Mouse (Mus musculus) c-Kit-positive CD71-positive TER-119-positive erythroid progenitor cells, embryonic 14.5 days (primary cell): ENCODE results near the gene Cyp2c54.
"Not testable (repeated sequence)": the region's sequence is repeated elsewhere in the genome, so short reads cannot be mapped to it uniquely, and the experiment has no call there.

Source experiments
- DNase-seq: peaks from one replicate; pipeline ENCODE4 v3.0.0-alpha.2; 2013; ENCODE audit warnings: low spot score

Cyp2c54 gene

DNA sequence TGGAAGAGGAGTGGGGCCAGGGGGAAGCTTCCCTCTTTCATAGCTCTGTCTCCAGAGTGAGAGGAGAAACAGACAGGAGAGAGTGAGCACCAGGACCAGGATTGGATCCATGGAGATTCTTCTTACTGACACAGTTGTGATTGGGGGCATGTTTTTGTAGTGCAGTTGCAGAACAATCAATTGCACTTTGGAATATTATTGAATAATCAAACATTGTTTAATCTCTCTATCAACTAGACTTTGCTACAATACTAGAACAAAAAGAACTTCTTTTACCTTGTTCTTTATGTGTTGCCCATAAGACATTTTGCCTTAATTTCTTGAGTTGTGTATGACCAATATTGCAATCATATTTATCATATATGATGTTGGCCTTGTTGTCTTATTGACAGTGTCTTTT, at the start of gene Cyp2c54:
Gene Cyp2c54 (minus strand): TSS at position 127 of the 400 bp plus-strand sequence.
- no peak for DNase-seq

DNA sequence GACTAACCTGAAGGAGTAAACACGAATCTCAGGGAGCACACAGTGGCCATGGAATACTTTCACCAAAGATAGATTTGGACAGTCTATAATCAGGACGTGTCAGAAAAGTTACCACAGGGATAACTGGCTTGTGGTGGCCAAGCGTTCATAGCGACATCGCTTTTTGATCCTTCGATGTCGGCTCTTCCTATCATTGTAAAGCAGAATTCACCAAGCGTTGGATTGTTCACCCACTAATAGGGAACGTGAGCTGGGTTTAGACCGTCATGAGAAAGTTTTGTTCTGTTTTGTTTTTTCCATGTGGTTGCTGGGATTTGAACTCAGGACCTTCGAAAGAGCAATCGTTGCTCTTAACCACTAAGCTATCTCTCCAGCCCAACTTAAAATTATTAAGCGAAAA, 46.0 kb upstream of the Cyp2c54 start:
- not testable (repeated sequence) for DNase-seq

DNA sequence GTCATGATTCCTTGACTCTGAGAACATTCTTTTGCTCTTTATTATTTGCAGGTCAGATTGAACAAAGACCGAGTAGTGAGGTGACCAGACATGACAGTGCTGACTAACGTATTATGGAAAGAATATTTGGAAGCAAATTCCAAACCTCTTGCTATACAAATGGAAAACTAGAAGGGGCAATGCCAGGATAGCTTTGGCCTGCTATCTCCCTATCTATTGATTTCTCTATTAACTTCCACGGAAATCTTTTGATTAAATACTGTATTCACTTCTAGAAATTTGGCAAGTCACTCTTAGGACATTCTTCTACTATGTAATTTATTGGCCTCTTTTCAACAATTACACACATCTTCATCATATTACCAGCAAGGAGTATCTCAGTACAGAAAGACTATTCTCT, 17.5 kb upstream of the Cyp2c54 start:
- DNase-seq: no peak

DNA sequence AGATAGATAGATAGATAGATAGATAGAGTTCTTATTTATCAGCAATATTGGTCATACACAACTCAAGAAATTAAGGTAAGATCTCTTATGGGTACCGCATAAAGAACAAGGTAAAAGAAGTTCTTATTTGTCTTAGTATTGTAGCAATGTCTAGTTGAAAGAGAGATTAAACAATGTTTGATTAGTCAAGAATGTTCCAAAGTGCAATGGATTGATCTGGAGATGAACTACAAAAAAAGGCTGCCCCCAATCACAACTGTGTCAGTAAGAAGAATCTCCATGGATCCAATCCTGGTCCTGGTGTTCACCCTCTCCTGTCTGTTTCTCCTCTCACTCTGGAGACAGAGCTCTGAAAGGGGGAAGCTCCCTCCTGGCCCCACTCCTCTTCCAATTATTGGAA, 15.8 kb upstream of the Cyp2c54 start, which contains the start of gene Cyp2c50:
Gene Cyp2c50 (plus strand): TSS at position 268 of the 400 bp plus-strand sequence.
- not testable (repeated sequence) for DNase-seq

DNA sequence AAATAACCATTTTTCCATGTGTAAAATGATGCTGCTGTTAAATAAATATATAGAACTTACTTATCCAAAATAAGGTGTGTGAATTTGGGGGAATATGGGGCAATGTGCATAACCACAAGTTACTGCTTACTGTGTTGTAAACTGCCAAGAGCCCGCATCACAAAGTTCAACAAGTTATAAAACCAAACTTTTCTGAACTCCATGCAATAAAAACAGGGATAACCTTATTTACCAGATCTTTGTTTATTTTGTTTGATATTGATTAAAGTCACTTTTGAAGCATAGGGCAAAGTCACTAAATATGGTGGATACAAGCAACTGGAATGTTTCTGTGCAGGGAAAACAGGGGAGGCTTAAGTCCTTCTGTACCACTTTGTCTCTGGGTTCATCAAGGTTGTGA, 14.8 kb upstream of the Cyp2c54 start:
- DNase-seq: no peak

DNA sequence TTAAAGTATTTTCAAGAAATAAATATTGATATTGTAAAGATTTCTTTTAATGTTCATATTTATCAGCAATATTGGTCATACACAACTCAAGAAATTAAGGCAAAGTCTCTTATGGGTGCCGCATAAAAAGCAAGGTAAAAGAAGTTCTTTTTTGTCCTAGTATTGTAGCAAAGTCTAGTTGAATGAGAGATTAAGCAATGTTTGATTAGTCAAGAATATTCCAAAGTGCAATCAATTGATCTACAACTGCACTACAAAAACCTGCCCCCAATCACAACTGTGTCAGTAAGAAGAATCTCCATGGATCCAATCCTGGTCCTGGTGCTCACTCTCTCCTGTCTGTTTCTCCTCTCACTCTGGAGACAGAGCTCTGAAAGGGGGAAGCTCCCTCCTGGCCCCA, 81.5 kb downstream of the Cyp2c54 start, which contains the start of gene Cyp2c37:
Gene Cyp2c37 (plus strand): TSS at position 285 of the 400 bp plus-strand sequence.
- DNase-seq: not testable (repeated sequence)

DNA sequence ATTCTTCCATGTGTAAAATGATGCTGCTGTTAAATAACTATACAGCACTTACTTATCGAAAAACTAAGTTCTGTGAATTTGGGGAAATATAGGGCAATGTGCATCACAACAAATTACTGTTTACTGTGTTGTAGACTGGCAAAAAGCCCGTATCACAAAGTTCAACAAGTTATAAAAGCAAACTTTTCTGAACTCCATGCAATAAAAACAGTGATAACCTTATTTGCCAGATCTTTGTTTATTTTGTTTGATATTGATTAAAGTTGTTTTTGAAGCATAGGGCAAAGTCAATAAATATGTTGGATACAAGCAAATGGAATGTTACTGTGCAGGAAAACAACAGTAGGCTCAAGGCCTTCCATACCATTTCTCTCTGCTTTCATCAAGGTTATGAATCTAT, 84.2 kb downstream of the Cyp2c54 start:
- DNase-seq: no peak
